Mouse (Mus musculus): ENCODE measurements around the gene Prdm4.

Gene Prdm4

DNA sequence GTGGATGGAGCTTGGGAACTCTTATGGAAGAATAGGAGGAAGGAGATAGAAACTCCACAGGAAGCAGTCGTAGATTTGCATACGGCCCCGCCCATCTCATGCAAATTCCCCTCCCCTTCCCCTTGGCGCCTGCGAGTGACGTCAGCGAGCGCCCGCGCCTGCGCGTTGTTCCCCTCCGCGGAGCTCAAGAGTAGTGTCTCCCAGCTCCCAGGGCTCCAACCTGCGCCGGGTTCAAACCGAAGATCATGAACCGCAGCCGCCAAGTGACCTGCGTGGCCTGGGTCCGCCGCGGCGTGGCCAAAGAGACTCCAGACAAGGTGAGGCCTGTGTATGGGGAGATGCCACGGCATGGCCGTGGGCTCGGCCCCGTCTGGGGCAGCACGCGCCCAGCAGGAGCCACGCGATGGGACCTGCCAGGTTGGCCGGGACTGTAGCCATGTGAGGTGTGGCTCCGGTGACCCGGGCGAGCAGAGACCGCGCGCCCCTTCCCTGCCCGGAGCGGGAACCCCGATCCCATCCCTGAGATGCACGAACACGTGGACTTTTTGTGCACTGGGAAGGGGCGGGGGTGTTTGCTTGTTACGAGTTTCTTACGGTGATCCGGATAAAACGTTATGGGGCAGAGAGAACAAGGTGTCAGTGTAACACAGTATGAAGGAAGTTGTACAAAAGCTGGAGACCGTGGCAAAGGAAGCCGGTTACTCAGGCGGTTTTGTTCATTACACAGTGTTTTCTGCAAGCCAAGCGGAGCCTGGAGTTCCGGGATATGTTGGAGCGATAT, 45.1 kb downstream of the Prdm4 start:
- peak; percentile 94 for DNase-seq (ENCODE audit: low spot score in 2 of 2)

DNA sequence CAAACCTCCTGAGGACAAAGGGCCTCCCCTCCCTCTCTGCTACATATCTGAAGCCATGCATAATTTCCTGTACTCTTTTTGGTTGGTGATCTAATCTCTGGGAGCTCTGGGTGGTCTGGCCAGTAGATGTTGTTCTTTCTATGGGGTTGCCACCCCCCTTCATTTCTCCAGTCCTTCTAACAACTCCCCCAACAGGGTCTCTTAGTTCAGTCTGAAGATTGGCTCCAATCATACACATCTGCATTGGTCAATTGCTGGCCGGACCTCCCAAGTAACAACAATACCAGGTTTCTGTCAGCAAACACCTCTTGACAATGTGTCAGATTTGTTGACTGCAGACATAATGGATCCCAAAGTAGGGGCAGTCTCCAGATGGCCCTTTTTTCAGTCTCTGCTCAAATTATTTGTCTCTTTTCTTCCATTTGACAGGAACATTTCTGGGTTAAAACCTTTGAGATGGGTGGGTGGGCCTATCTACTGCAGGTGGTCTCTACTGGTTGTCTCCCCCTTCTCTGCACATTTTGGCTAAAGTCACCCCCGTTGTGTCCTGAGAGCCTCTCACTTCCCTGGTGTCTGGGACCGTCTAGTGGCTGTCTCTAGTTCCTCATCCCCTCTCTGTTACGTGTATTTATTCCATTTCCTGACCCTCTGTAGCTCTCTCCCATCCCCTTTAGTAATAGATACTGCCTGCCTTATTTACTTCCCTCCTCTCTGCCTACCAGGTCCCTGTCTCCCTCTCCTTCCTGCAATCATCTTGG, 70.7 kb downstream of the Prdm4 start:
- DNase-seq (ENCODE audit: low spot score in 2 of 2), result no peak
